Mouse (Mus musculus): ENCODE results near the gene Wdr43. TPM values are rescaled to one million over a fixed set of nuclear protein-coding genes. Genes with fewer than 3 reads are reported as not detected.

Gene Wdr43
- polyA plus RNA-seq (2015; fragmentation: Nextera tagmentation; extraction: Ambion mirVana), result 46.1 and 50.0 TPM in 2 replicates

GRCm38 (mm10) chr17:71615638-71616318, at the start of gene Wdr43:
Gene Wdr43, plus strand, starts transcription at chr17:71615895.

GRCm38 (mm10) chr17:71673092-71673491, 57.4 kb downstream of the Wdr43 start, which contains the start of gene Togaram2:
Gene Togaram2, plus strand, starts transcription at chr17:71673261.

Other genes starting within 250 kb of the Wdr43 start
- 3.1 and 3.7 TPM in 2 replicates for gene Gm4707, start 156.0 kb upstream of the Wdr43 start, polyA plus RNA-seq (2015; fragmentation: Nextera tagmentation; extraction: Ambion mirVana)
- gene Smchd1, start 140.6 kb upstream of the Wdr43 start, polyA plus RNA-seq (2015; fragmentation: Nextera tagmentation; extraction: Ambion mirVana), result 64.6 and 66.7 TPM in 2 replicates
- gene Ndc80, start 89.0 kb upstream of the Wdr43 start, polyA plus RNA-seq (2015; fragmentation: Nextera tagmentation; extraction: Ambion mirVana), result 44.4 and 48.3 TPM in 2 replicates
- gene Spdya, start 63.8 kb upstream of the Wdr43 start, polyA plus RNA-seq (2015; fragmentation: Nextera tagmentation; extraction: Ambion mirVana), result 0.49 and 0.69 TPM in 2 replicates
- 0.12 and 0.41 TPM in 2 replicates for gene Togaram2, start 57.4 kb downstream of the Wdr43 start, polyA plus RNA-seq (2015; fragmentation: Nextera tagmentation; extraction: Ambion mirVana)
- not detected in 2 replicates for gene Pcare, start 137.0 kb downstream of the Wdr43 start, polyA plus RNA-seq (2015; fragmentation: Nextera tagmentation; extraction: Ambion mirVana)
- gene Clip4, start 152.6 kb downstream of the Wdr43 start, polyA plus RNA-seq (2015; fragmentation: Nextera tagmentation; extraction: Ambion mirVana), result 0.79 and 1.1 TPM in 2 replicates